ENCODE assay signal across 17 mouse cellular contexts in genomic region chr9:85724078-85724477, GRCm38 (mm10).
"Had no signal": no experiment of that assay in that cellular context is flagged by ENCODE, and none has a peak within 500 bp of the region (broad histone marks: within the 10 kb centered on the region; RNA-seq: fewer than 3 reads in every experiment).

No protein-coding gene starts in this region.

- H3K27me3 ChIP-seq: midbrain, embryonic 13.5 days; neural tube, embryonic 13.5 days; neural tube, embryonic 15.5 days had no signal

- H3K27ac ChIP-seq: midbrain, embryonic 13.5 days; neural tube, embryonic 13.5 days; neural tube, embryonic 15.5 days had no signal

- H3K4me2 ChIP-seq: lung, embryonic 14.5 days; midbrain, embryonic 11.5 days; midbrain, embryonic 13.5 days; neural tube, embryonic 13.5 days; neural tube, embryonic 15.5 days had no signal

- H3K4me3 ChIP-seq: midbrain, embryonic 13.5 days; myocyte; neural tube, embryonic 13.5 days; neural tube, embryonic 15.5 days had no signal

- ATAC-seq: midbrain, embryonic 13.5 days had no signal

- DNase-seq: lung, adult 18-20 months; lung, embryonic 14.5 days; lung, postnatal 10 days; lung, postnatal 4 days; retina, postnatal 1 day; right cerebral cortex, adult 18-20 months; right cerebral cortex, postnatal 25 days; right cerebral cortex, postnatal 4 days; spleen, adult 18-20 months; thymus, adult 18-20 months; thymus, postnatal 14 days; thymus, postnatal 36 days had no signal

- H3K9ac ChIP-seq: lung, embryonic 14.5 days; midbrain, embryonic 13.5 days; neural tube, embryonic 13.5 days; neural tube, embryonic 15.5 days had no signal

- H3K9me3 ChIP-seq: midbrain, embryonic 13.5 days; neural tube, embryonic 13.5 days; neural tube, embryonic 15.5 days had no signal

- H3K4me1 ChIP-seq: midbrain, embryonic 13.5 days; neural tube, embryonic 13.5 days; neural tube, embryonic 15.5 days had no signal
